Mouse (Mus musculus) embryo, embryonic 10 days (tissue): ENCODE results near the gene BC004004.
A peak's percentile ranks its signal among the peaks of the same experiment; 100 is the strongest.
"Not testable (repeated sequence)": the region's sequence is repeated elsewhere in the genome, so short reads cannot be mapped to it uniquely, and the experiment has no call there.

Experiments used
- DNase-seq: peaks from one replicate; pipeline ENCODE4 v3.0.0-alpha.2; 2015; ENCODE audit warnings: low spot score

The BC004004 gene

GRCm38 (mm10) chr17:29299282-29299681 is 30.7 kb downstream of the BC004004 start:
- no peak for DNase-seq

- DNase-seq = no peak
Measured at GRCm38 (mm10) chr17:29300926-29301325, 32.3 kb downstream of the BC004004 start.

GRCm38 (mm10) chr17:29301421-29301820 is 32.8 kb downstream of the BC004004 start:
- no peak for DNase-seq

- DNase-seq = no peak
Measured at GRCm38 (mm10) chr17:29302149-29302548, 33.6 kb downstream of the BC004004 start.

- DNase-seq = peak; percentile 55
Measured at GRCm38 (mm10) chr17:29303087-29303486, 34.5 kb downstream of the BC004004 start.

- no peak for DNase-seq
Measured at GRCm38 (mm10) chr17:29303856-29304255, 35.3 kb downstream of the BC004004 start.

GRCm38 (mm10) chr17:29304376-29305057 is 35.9 kb downstream of the BC004004 start:
- no peak for DNase-seq

GRCm38 (mm10) chr17:29305058-29305806 is 36.6 kb downstream of the BC004004 start:
- peak; percentile 54 for DNase-seq

GRCm38 (mm10) chr17:29305871-29306270 is 37.3 kb downstream of the BC004004 start:
- DNase-seq = no peak

- no peak for DNase-seq
Measured at GRCm38 (mm10) chr17:29310056-29310623, 41.6 kb downstream of the BC004004 start.

- DNase-seq = no peak
Measured at GRCm38 (mm10) chr17:29311602-29312001, 43.0 kb downstream of the BC004004 start.

- DNase-seq = no peak
Measured at GRCm38 (mm10) chr17:29312082-29312481, 43.5 kb downstream of the BC004004 start.

- no peak for DNase-seq
Measured at GRCm38 (mm10) chr17:29313300-29313699, 44.7 kb downstream of the BC004004 start.

- no peak for DNase-seq
Measured at GRCm38 (mm10) chr17:29315672-29316465, 47.3 kb downstream of the BC004004 start.

GRCm38 (mm10) chr17:29316891-29317290 is 48.3 kb downstream of the BC004004 start:
- no peak for DNase-seq

GRCm38 (mm10) chr17:29317380-29317779 is 48.8 kb downstream of the BC004004 start, which contains the start of gene Pi16:
Gene Pi16 (plus strand): TSS chr17:29317680.
- not testable (repeated sequence) for DNase-seq

- no peak for DNase-seq
Measured at GRCm38 (mm10) chr17:29318731-29319250, 50.2 kb downstream of the BC004004 start.

- DNase-seq = no peak
Measured at GRCm38 (mm10) chr17:29319476-29319875, 50.9 kb downstream of the BC004004 start.

GRCm38 (mm10) chr17:29319881-29320639 is 51.5 kb downstream of the BC004004 start:
- no peak for DNase-seq

GRCm38 (mm10) chr17:29321765-29322602 is 53.4 kb downstream of the BC004004 start:
- no peak for DNase-seq
